In the genomic region with DNA sequence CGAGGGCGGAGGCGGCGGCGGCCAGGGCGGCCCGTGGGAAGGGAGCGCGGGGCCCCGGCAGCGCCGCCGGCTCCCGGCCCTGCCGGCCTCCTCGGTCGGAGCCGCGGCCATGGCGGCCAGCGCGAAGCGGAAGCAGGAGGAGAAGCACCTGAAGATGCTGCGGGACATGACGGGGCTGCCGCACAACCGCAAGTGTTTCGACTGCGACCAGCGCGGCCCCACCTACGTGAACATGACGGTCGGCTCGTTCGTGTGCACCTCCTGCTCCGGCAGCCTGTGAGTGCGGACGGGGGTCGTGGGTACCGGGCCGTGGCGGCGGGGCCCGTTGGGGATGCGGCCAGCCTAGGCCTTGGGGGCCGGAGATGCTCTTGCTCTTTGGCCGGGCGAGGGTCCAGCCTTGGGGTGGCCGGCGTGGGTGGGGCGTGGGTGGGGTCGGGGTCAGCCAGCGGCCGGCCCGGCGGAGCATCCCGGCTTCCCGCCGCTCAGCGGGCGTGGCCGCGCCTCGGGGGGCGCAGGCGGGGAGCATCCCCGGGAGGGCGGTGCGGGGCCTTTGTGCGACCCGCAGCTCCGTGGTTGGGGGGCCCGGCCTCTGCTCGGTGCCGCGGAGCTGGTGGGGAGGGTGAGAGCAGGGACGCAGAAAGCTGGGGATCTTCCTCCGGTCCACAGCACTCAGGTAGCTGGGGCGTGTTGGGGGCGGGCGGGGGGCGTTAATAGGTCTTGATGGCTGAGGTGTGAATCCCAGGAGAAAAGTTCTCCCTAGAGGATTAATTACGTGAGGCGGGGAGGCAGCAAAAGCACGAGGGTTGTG, we compare ENCODE assay signal across 8 mouse cellular contexts. TPM values are rescaled to one million over a fixed set of nuclear protein-coding genes. Genes with fewer than 3 reads are reported as not detected.
A peak's percentile ranks its signal among the peaks of the same experiment; 100 is the strongest.
DNase-seq lines count a peak whose midpoint lies in the region; ATAC-seq and TF ChIP-seq lines count a peak whose summit lies in the region.

No protein-coding gene starts in this region.

- H3K4me3 ChIP-seq in kidney, postnatal 0 days (replicated peaks; ENCODE audit: low read depth, low read length) = peak overlapping the region; percentile 99
- peak overlapping the region; percentile 75 for H3K4me3 ChIP-seq in ES-Bruce4 (ENCODE audit: low read depth, low read length)
- H3K4me3 ChIP-seq in embryonic facial prominence, embryonic 10.5 days = peak overlapping the region; percentile 100
- H3K4me3 ChIP-seq in hindbrain, embryonic 13.5 days = peak overlapping the region; percentile 98
- peak overlapping the region; percentile 99 for H3K4me3 ChIP-seq in lung, embryonic 16.5 days (ENCODE audit: low read length)

- H3K9me3 ChIP-seq in kidney, postnatal 0 days (replicated peaks; ENCODE audit: low read length) = no peaks in the 10 kb centered on the region
- H3K9me3 ChIP-seq in ES-Bruce4 (replicated peaks; ENCODE audit: control insufficient read depth, insufficient read depth, low read length, poor library complexity, severe bottlenecking) = no peaks in the 10 kb centered on the region
- H3K9me3 ChIP-seq in embryonic facial prominence, embryonic 10.5 days = no peaks in the 10 kb centered on the region
- no peaks in the 10 kb centered on the region for H3K9me3 ChIP-seq in hindbrain, embryonic 13.5 days
- no peaks in the 10 kb centered on the region for H3K9me3 ChIP-seq in lung, embryonic 16.5 days (ENCODE audit: control insufficient read depth, low read length)

- H3K36me3 ChIP-seq in kidney, postnatal 0 days (ENCODE audit: insufficient read depth, low read length) = no peaks in the 10 kb centered on the region
- H3K36me3 ChIP-seq in ES-Bruce4 (ENCODE audit: control insufficient read depth, insufficient read depth, low read length, poor library complexity, severe bottlenecking) = peaks cover 13% of the 10 kb centered on the region
- H3K36me3 ChIP-seq in embryonic facial prominence, embryonic 10.5 days (replicated peaks) = peaks cover 5% of the 10 kb centered on the region
- H3K36me3 ChIP-seq in hindbrain, embryonic 13.5 days = no peaks in the 10 kb centered on the region; the same call in 1 of the 2 replicates
- 0 out of 2 replicates have a peak, but pooled peaks cover 2% of the 10 kb centered on the region for H3K36me3 ChIP-seq in lung, embryonic 16.5 days (ENCODE audit: control insufficient read depth, insufficient read depth, low read length)
- no peaks in the 10 kb centered on the region for H3K36me3 ChIP-seq in splenic B cell, adult 2 months (ENCODE audit: control insufficient read depth, insufficient read depth, low read length, poor library complexity, severe bottlenecking)

- TF ChIP-seq EP300 in ES-Bruce4 (IDR thresholded peaks at IDR 0.05; ENCODE audit: insufficient read depth, low read depth, low read length) = no peak

- peak; percentile 74 for ATAC-seq in kidney, postnatal 0 days (replicated peaks; ENCODE audit: low FRiP score, low read depth)
- peak; percentile 77 for ATAC-seq in hindbrain, embryonic 13.5 days (ENCODE audit: low FRiP score)
- ATAC-seq in lung, embryonic 16.5 days (ENCODE audit: low read depth) = peak; percentile 80

- peak overlapping the region; percentile 96 for H3K9ac ChIP-seq in kidney, postnatal 0 days (ENCODE audit: low read depth, low read length)
- H3K9ac ChIP-seq in ES-Bruce4 (ENCODE audit: low read depth, poor library complexity, severe bottlenecking) = peak overlapping the region; percentile 90
- peak overlapping the region; percentile 97 for H3K9ac ChIP-seq in hindbrain, embryonic 13.5 days
- H3K9ac ChIP-seq in lung, embryonic 16.5 days (ENCODE audit: low read length) = peak overlapping the region; percentile 93

- TF ChIP-seq CTCF in kidney, postnatal 0 days (IDR thresholded peaks at IDR 0.05; ENCODE audit: low read depth) = no peak
- no peak for TF ChIP-seq CTCF in ES-Bruce4 (IDR thresholded peaks at IDR 0.05; ENCODE audit: low read depth, low read length)

- DNase-seq in kidney, postnatal 0 days (ENCODE audit: low spot score) = peak; percentile 36
- DNase-seq in kidney, postnatal 4 days = no peak
- DNase-seq in embryonic facial prominence, embryonic 10.5 days (ENCODE audit: low spot score) = no peak
- peak; percentile 69 for DNase-seq in splenic B cell, adult 2 months (ENCODE audit: low read depth, low spot score)
- no peak for DNase-seq in spleen, postnatal 4 days (ENCODE audit: low spot score in 2 of 2)

- H3K27ac ChIP-seq in kidney, postnatal 0 days = peak overlapping the region; percentile 90
- peak overlapping the region; percentile 73 for H3K27ac ChIP-seq in ES-Bruce4 (ENCODE audit: insufficient read depth, low read length)
- peak overlapping the region; percentile 95 for H3K27ac ChIP-seq in embryonic facial prominence, embryonic 10.5 days (replicated peaks)
- H3K27ac ChIP-seq in hindbrain, embryonic 13.5 days = peak overlapping the region; percentile 93
- H3K27ac ChIP-seq in lung, embryonic 16.5 days (ENCODE audit: low read length) = peak overlapping the region; percentile 79

- H3K4me2 ChIP-seq in kidney, postnatal 0 days (ENCODE audit: low read length) = peak overlapping the region; percentile 89
- H3K4me2 ChIP-seq in hindbrain, embryonic 13.5 days = peak overlapping the region; percentile 83
- peak overlapping the region; percentile 88 for H3K4me2 ChIP-seq in lung, embryonic 16.5 days (ENCODE audit: low read depth, low read length)

- H3K27me3 ChIP-seq in kidney, postnatal 0 days (ENCODE audit: insufficient read depth, low read length) = no peaks in the 10 kb centered on the region
- no peaks in the 10 kb centered on the region for H3K27me3 ChIP-seq in ES-Bruce4 (ENCODE audit: control insufficient read depth, insufficient read depth, low read length, poor library complexity, severe bottlenecking)
- no peaks in the 10 kb centered on the region for H3K27me3 ChIP-seq in embryonic facial prominence, embryonic 10.5 days (replicated peaks; ENCODE audit: low read depth, poor library complexity, severe bottlenecking)
- no peaks in the 10 kb centered on the region for H3K27me3 ChIP-seq in hindbrain, embryonic 13.5 days
- H3K27me3 ChIP-seq in lung, embryonic 16.5 days (ENCODE audit: control insufficient read depth, insufficient read depth, low read depth, low read length) = no peaks in the 10 kb centered on the region
- H3K27me3 ChIP-seq in splenic B cell, adult 2 months (ENCODE audit: control insufficient read depth, insufficient read depth, low read length, poor library complexity, severe bottlenecking) = no peaks in the 10 kb centered on the region

- H3K4me1 ChIP-seq in kidney, postnatal 0 days (replicated peaks; ENCODE audit: insufficient read depth, low read length) = peaks cover 12% of the 10 kb centered on the region; the same call in 1 of the 2 replicates
- H3K4me1 ChIP-seq in ES-Bruce4 (ENCODE audit: control insufficient read depth, insufficient read depth, low read length) = no peaks in the 10 kb centered on the region
- peaks cover 20% of the 10 kb centered on the region for H3K4me1 ChIP-seq in embryonic facial prominence, embryonic 10.5 days
- peaks cover 37% of the 10 kb centered on the region for H3K4me1 ChIP-seq in hindbrain, embryonic 13.5 days (replicated peaks)
- H3K4me1 ChIP-seq in lung, embryonic 16.5 days (replicated peaks; ENCODE audit: control insufficient read depth, insufficient read depth, low read length) = peaks cover 14% of the 10 kb centered on the region

- TF ChIP-seq POLR2A in ES-Bruce4 (IDR thresholded peaks at IDR 0.05; ENCODE audit: insufficient read depth, low read length) = no peak

- WGBS in kidney, postnatal 0 days = under 1% methylated on average over 80 of the region's 86 CpGs
- under 1% methylated on average over 86 of the region's 86 CpGs for WGBS in embryonic facial prominence, embryonic 10.5 days
- under 1% methylated on average over 76 of the region's 86 CpGs for WGBS in hindbrain, embryonic 13.5 days
- under 1% methylated on average over 61 of the region's 86 CpGs for WGBS in lung, embryonic 16.5 days

RNA-seq across cellular contexts. Expression of a gene that starts 0.5 kb away (rescaled TPM):
- 23.5 and 25.2 TPM in 2 replicates for polyA plus RNA-seq in kidney, postnatal 0 days (2015; fragmentation: Nextera tagmentation; extraction: Ambion mirVana)
- polyA plus RNA-seq in ES-Bruce4 (2011; ENCODE audit: insufficient read depth, insufficient read length, low read depth, missing spikeins) = 124 and 133 TPM in 2 replicates
- 32.3 and 35.4 TPM in 2 replicates for polyA plus RNA-seq in embryonic facial prominence, embryonic 10.5 days (2016; fragmentation: Nextera tagmentation; extraction: Ambion mirVana)
- polyA plus RNA-seq in hindbrain, embryonic 13.5 days (2015; fragmentation: Nextera tagmentation; extraction: Ambion mirVana) = 28.7 and 32.6 TPM in 2 replicates
- 30.8 and 31.4 TPM in 2 replicates for polyA plus RNA-seq in lung, embryonic 16.5 days (2015; fragmentation: Nextera tagmentation; extraction: Ambion mirVana)

Comparison
In these comparisons a context has a peak if more than half of its experiments do, and no peak if none do; other contexts are left out.
1. DNase-seq: peak in kidney, postnatal 0 days (single experiment) and splenic B cell, adult 2 months (single experiment); none in kidney, postnatal 4 days (0 of 2), embryonic facial prominence, embryonic 10.5 days (single experiment) and spleen, postnatal 4 days (0 of 2).
2. Peak in every context shown above with its lines, with median percentiles within 50 percentile points of each other: ATAC-seq, H3K27ac ChIP-seq, H3K4me2 ChIP-seq, H3K4me3 ChIP-seq and H3K9ac ChIP-seq.